Mouse (Mus musculus) embryonic facial prominence, embryonic 13.5 days (tissue): ENCODE measurements around the gene Fam25c. TPM values are rescaled to one million over a fixed set of nuclear protein-coding genes. Genes with fewer than 3 reads are reported as not detected.

Experiments used
- ATAC-seq: fragments of 200-750 bp; cut with Nextera tagmentation; 2 replicates; pipeline ENCODE4 v1.8.0; 2017; ENCODE audit warnings: low read depth; ENCODE audit not compliant: insufficient number of reproducible peaks, insufficient read depth, low FRiP score, low TSS enrichment
- H3K27ac ChIP-seq: fragments of 300-500 bp; sonication (generic); 2 replicates; pipeline ENCODE4 v1.5.1; 2015; ENCODE audit warnings: moderate library complexity, mild to moderate bottlenecking, inconsistent platforms
- H3K27me3 ChIP-seq: fragments of 300-500 bp; sonication (generic); 2 replicates; pipeline ENCODE4 v1.6.1; 2015; ENCODE audit warnings: mild to moderate bottlenecking, inconsistent platforms
- H3K36me3 ChIP-seq: fragments of 300-500 bp; sonication (generic); 2 replicates; pipeline ENCODE4 v1.6.1; 2015; ENCODE audit warnings: mild to moderate bottlenecking, inconsistent platforms
- H3K4me1 ChIP-seq: fragments of 300-500 bp; sonication (generic); 2 replicates; pipeline ENCODE4 v1.6.1; 2015; ENCODE audit warnings: inconsistent platforms
- H3K4me2 ChIP-seq: fragments of 300-500 bp; sonication (generic); 2 replicates; pipeline ENCODE4 v1.6.1; 2015; ENCODE audit warnings: moderate library complexity, mild to moderate bottlenecking, inconsistent platforms
- H3K4me3 ChIP-seq: fragments of 300-500 bp; sonication (generic); 2 replicates; pipeline ENCODE4 v1.5.1; 2015; ENCODE audit warnings: mild to moderate bottlenecking, inconsistent platforms
- H3K9ac ChIP-seq: fragments of 300-500 bp; sonication (generic); 2 replicates; pipeline ENCODE4 v1.6.1; 2015; ENCODE audit warnings: mild to moderate bottlenecking, inconsistent platforms
- H3K9me3 ChIP-seq: fragments of 300-500 bp; sonication (generic); 2 replicates; pipeline ENCODE4 v1.6.1; 2016; ENCODE audit warnings: inconsistent platforms
- WGBS: fragments of 180-500 bp; shearing (Covaris S2); methylation state at CpG from one replicate; pipeline ENCODE4 v1.1.7; 2015; ENCODE audit warnings: mixed read lengths; 5-methylcytosine and 5-hydroxymethylcytosine counted together
- polyA plus RNA-seq: library from polyadenylated mRNA; unstranded; fragments of >200 nt; fragmentation: Nextera tagmentation; extraction: Ambion mirVana; gene quantifications from 2 replicates; pipeline ENCODE4 v1.2.1, GENCODE M21; 2015

Fam25c gene
- polyA plus RNA-seq, 1 experiment from 2014 or later, result 6.9 TPM

GRCm38 (mm10) chr14:34309266-34309665 is 46.0 kb downstream of the Fam25c start:
- Histone ChIP-seq H3K36me3 (peaks cover 7% of the 10 kb centered on the region; the same call in 1 of the 2 replicates), H3K4me1 (peaks cover 20% of the 10 kb centered on the region), H3K27ac (no peak overlapping the region), H3K9me3 (no peaks in the 10 kb centered on the region), H3K9ac (peak overlapping the region; percentile 97; the same call in 1 of the 2 replicates), H3K27me3 (no peaks in the 10 kb centered on the region), H3K4me2 (peak overlapping the region; percentile 68), H3K4me3 (no peak overlapping the region)
- no peak for ATAC-seq
- 87% methylated on average over 4 of the region's 4 CpGs for WGBS

- Histone ChIP-seq H3K9me3 (no peaks in the 10 kb centered on the region), H3K27ac (no peak overlapping the region), H3K9ac (no peak overlapping the region), H3K4me1 (peaks cover 6% of the 10 kb centered on the region; the same call in 1 of the 2 replicates), H3K4me3 (no peak overlapping the region), H3K4me2 (no peak overlapping the region), H3K27me3 (no peaks in the 10 kb centered on the region), H3K36me3 (0 out of 2 replicates have a peak, but pooled peaks cover 17% of the 10 kb centered on the region)
- 44% methylated on average over 5 of the region's 5 CpGs for WGBS
- ATAC-seq, result no peak
Observed at GRCm38 (mm10) chr14:34303265-34303680, 52.0 kb downstream of the Fam25c start.

GRCm38 (mm10) chr14:34302681-34303242 is 52.5 kb downstream of the Fam25c start:
- H3K36me3 ChIP-seq, result 0 out of 2 replicates have a peak, but pooled peaks cover 16% of the 10 kb centered on the region
- no peaks in the 10 kb centered on the region for H3K9me3 ChIP-seq
- H3K9ac ChIP-seq, result no peak overlapping the region
- no peak for ATAC-seq
- whole genome bisulfite sequencing, result 82% methylated on average over 5 of the region's 5 CpGs
- H3K4me2 ChIP-seq, result no peak overlapping the region
- no peaks in the 10 kb centered on the region for H3K27me3 ChIP-seq
- H3K4me3 ChIP-seq, result no peak overlapping the region
- no peak overlapping the region for H3K27ac ChIP-seq
- H3K4me1 ChIP-seq, result peaks cover 6% of the 10 kb centered on the region; the same call in 1 of the 2 replicates

Other genes starting within 250 kb of the Fam25c start
- gene Npy4r, start 202.9 kb downstream of the Fam25c start, polyA plus RNA-seq, result 0.66 and 0.69 TPM in 2 replicates
- gene Gprin2, start 153.8 kb downstream of the Fam25c start, polyA plus RNA-seq, result 1.5 and 1.7 TPM in 2 replicates
- gene Syt15, start 135.8 kb downstream of the Fam25c start, polyA plus RNA-seq, result 0.30 and 0.66 TPM in 2 replicates
- 15.8 and 19.4 TPM in 2 replicates for gene Shld2, start 44.9 kb downstream of the Fam25c start, polyA plus RNA-seq
- 85.6 and 85.8 TPM in 2 replicates for gene Glud1, start 44.7 kb downstream of the Fam25c start, polyA plus RNA-seq
- gene Sncg, start 19.4 kb upstream of the Fam25c start, polyA plus RNA-seq, result 1.8 and 4.4 TPM in 2 replicates
- 7.4 and 7.7 TPM in 2 replicates for gene Mmrn2, start 20.0 kb upstream of the Fam25c start, polyA plus RNA-seq
- 58.1 and 64.9 TPM in 2 replicates for gene Bmpr1a, start 147.9 kb upstream of the Fam25c start, polyA plus RNA-seq
- not detected in 2 replicates for gene 9230112D13Rik, start 167.4 kb upstream of the Fam25c start, polyA plus RNA-seq
- gene Ldb3, start 233.2 kb upstream of the Fam25c start, polyA plus RNA-seq, result 0.76 and 1.5 TPM in 2 replicates
- not detected in 2 replicates for gene Opn4, start 244.7 kb upstream of the Fam25c start, polyA plus RNA-seq